Mouse (Mus musculus): ENCODE data around the gene Cul4a. TPM values are rescaled to one million over a fixed set of nuclear protein-coding genes. Genes with fewer than 3 reads are reported as not detected.
"Not testable (repeated sequence)": the region's sequence is repeated elsewhere in the genome, so short reads cannot be mapped to it uniquely, and the experiment has no call there.

Gene Cul4a
- total and polyA plus RNA-seq, 3 experiments = 35.0 to 76.0 (median 68.5) TPM

DNA sequence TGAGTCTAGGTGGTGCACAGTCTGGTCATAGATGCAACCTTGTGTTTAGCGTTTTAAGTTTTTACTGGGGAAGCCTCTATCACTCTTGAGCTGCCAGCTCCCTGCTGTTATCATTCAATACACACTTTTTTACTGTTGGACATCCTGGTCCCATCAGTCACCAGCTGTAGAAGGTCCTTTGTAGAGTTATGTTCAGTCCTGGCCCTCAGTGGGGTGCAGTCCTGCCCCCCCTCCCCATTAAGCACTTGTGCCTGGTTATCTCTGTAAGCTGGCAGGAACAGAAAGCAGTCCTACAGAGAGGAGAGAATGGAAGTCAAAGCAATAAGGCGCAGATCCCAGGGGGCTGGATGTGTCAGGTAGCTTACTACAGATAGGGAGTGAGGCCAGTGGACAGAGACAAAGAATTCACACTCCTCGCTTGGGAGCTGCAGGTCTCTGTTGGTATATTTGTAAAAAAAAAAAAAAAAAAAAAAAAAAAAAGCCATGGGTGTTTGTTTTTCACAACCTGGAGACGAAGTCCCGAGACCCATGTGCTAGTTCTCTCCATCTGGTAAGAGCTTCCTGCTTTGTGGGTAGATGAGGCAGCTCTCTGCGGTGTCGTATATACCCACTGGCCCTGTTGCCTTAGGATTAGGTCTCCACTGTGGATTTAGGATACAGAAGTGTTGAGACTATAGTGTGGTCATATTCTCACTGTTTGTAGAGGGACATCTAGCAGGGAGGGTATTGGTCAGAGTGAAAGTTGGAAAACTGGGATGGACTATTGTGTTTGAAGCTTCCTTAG, 15.7 kb downstream of the Cul4a start:
- Histone ChIP-seq H3K9ac (ENCODE audit: low read depth, low read length) (no peak overlapping the region), H3K27me3 (ENCODE audit: control insufficient read depth, insufficient read depth, low read length) (no peaks in the 10 kb centered on the region), H3K27ac (no peak overlapping the region), H3K4me1 (ENCODE audit: control insufficient read depth, insufficient read depth, low read length) (no peaks in the 10 kb centered on the region), H3K36me3 (ENCODE audit: control insufficient read depth, insufficient read depth, low read length) (no peaks in the 10 kb centered on the region), H3K4me3 (no peak overlapping the region), H3K79me2 (replicated peaks; ENCODE audit: control insufficient read depth, insufficient read depth, low read length) (no peaks in the 10 kb centered on the region; the same call in 1 of the 2 replicates)
- 76% methylated on average over 7 of the region's 7 CpGs for WGBS
- no peak for DNase-seq
- TF ChIP-seq CTCF (IDR thresholded peaks at IDR 0.05) (no peak), POLR2A (IDR thresholded peaks at IDR 0.05; ENCODE audit: insufficient read depth, low read depth, low read length) (no peak), EP300 (IDR thresholded peaks at IDR 0.05; ENCODE audit: insufficient read depth, low read depth, low read length) (no peak)
- intact Hi-C loops (cut with DNase I) = no loop called here

- Histone ChIP-seq H3K9ac (ENCODE audit: low read depth, low read length) (no peak overlapping the region), H3K36me3 (ENCODE audit: control insufficient read depth, insufficient read depth, low read length) (no peaks in the 10 kb centered on the region), H3K79me2 (replicated peaks; ENCODE audit: control insufficient read depth, insufficient read depth, low read length) (no peaks in the 10 kb centered on the region; the same call in 1 of the 2 replicates), H3K4me1 (ENCODE audit: control insufficient read depth, insufficient read depth, low read length) (no peaks in the 10 kb centered on the region), H3K27me3 (ENCODE audit: control insufficient read depth, insufficient read depth, low read length) (no peaks in the 10 kb centered on the region), H3K27ac (no peak overlapping the region), H3K4me3 (no peak overlapping the region)
- no peak for DNase-seq
- no peak for TF ChIP-seq EP300 (IDR thresholded peaks at IDR 0.05; ENCODE audit: insufficient read depth, low read depth, low read length)
- no peak for TF ChIP-seq POLR2A (IDR thresholded peaks at IDR 0.05; ENCODE audit: insufficient read depth, low read depth, low read length)
- no peak for TF ChIP-seq CTCF (IDR thresholded peaks at IDR 0.05)
- 69% methylated on average over 7 of the region's 7 CpGs for WGBS
- intact Hi-C loops (cut with DNase I) = no loop called here
Observed at GRCm38 (mm10) chr8:13122887-13123421, 17.5 kb downstream of the Cul4a start.

DNA sequence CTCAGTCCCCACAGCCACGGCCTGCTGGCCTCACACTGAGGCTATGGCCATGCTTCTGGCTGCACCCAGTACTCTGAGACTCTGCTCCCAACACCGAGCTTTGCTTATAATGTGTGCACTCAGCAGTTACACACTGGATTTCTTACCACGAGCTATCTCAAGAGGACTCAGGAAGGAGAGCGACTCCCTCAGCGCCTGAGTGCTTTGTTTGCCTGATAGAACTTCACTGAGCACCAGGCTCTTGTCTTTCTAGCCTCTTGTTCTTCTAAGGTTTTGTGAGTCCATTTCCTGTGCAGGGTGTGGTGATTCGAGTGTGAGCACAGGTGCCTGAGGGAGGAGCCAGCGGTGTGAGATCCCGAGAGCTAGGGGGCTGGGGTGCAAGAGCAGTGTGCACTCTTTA, 19.5 kb downstream of the Cul4a start:
- intact Hi-C loops (cut with DNase I) = no loop called here
- H3K27ac ChIP-seq = no peak overlapping the region

GRCm38 (mm10) chr8:13132220-13132619, 26.8 kb downstream of the Cul4a start:
- not testable (repeated sequence) for H3K4me3 ChIP-seq; H3K79me2 ChIP-seq (replicated peaks; ENCODE audit: control insufficient read depth, insufficient read depth, low read length); H3K4me1 ChIP-seq (ENCODE audit: control insufficient read depth, insufficient read depth, low read length); H3K27me3 ChIP-seq (ENCODE audit: control insufficient read depth, insufficient read depth, low read length); H3K36me3 ChIP-seq (ENCODE audit: control insufficient read depth, insufficient read depth, low read length); H3K9ac ChIP-seq (ENCODE audit: low read depth, low read length); H3K27ac ChIP-seq
- peak; percentile 84 for TF ChIP-seq CTCF (IDR thresholded peaks at IDR 0.05)
- DNase-seq = peak; percentile 28 to 47
- intact Hi-C loops (cut with DNase I) = loop anchor here (2.0 kb wide), 1 partner anchor 83 kb away; no protein-coding TSS in a partner anchor
- WGBS = 52% methylated on average over 9 of the region's 9 CpGs

More for the DNA sequence above, 19.5 kb downstream of the Cul4a start:
- no peaks in the 10 kb centered on the region for H3K79me2 ChIP-seq (replicated peaks; ENCODE audit: control insufficient read depth, insufficient read depth, low read length)
- no peaks in the 10 kb centered on the region for H3K36me3 ChIP-seq (ENCODE audit: control insufficient read depth, insufficient read depth, low read length)
- no peak overlapping the region for H3K4me3 ChIP-seq
- H3K4me1 ChIP-seq (ENCODE audit: control insufficient read depth, insufficient read depth, low read length) = no peaks in the 10 kb centered on the region
- no peak for DNase-seq
- no peak overlapping the region for H3K9ac ChIP-seq (ENCODE audit: low read depth, low read length)
- 82% methylated on average over 8 of the region's 8 CpGs for WGBS
- H3K27me3 ChIP-seq (ENCODE audit: control insufficient read depth, insufficient read depth, low read length) = no peaks in the 10 kb centered on the region
- no peak for TF ChIP-seq EP300 (IDR thresholded peaks at IDR 0.05; ENCODE audit: insufficient read depth, low read depth, low read length)
- TF ChIP-seq CTCF (IDR thresholded peaks at IDR 0.05) = no peak
- TF ChIP-seq POLR2A (IDR thresholded peaks at IDR 0.05; ENCODE audit: insufficient read depth, low read depth, low read length) = no peak

DNA sequence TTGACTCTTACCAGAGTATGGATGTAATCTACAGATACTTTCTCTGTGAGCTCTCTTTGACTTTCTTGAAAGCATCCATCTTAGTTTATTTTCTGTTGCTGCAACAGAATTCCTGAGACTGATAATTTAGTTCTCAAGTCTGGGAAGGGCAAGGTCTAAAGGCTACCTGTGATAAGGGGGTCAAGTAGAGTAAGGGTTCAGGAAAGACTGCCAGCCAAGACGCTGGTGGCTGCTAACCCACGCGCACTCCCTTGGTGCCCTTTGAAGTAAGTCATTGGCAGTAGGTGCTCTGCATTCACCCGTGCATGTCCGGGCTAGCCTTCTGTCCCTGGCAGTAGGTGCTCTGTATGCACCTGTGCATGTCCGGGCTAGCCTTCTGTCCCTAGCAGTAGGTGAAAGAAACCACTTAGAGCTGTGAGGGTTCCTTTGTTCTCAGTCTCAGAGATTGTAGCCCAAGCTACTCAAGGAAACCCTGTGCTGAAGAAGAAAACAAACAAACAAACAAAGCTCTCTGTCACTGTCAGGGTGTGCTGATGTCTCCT, 34.3 kb downstream of the Cul4a start:
- 95% methylated on average over 6 of the region's 6 CpGs for WGBS

GRCm38 (mm10) chr8:13141681-13142080, 36.3 kb downstream of the Cul4a start:
- Histone ChIP-seq H3K4me1 (ENCODE audit: control insufficient read depth, insufficient read depth, low read length) (no peaks in the 10 kb centered on the region), H3K9ac (ENCODE audit: low read depth, low read length) (no peak overlapping the region), H3K4me3 (no peak overlapping the region), H3K79me2 (replicated peaks; ENCODE audit: control insufficient read depth, insufficient read depth, low read length) (no peaks in the 10 kb centered on the region), H3K27me3 (ENCODE audit: control insufficient read depth, insufficient read depth, low read length) (no peaks in the 10 kb centered on the region), H3K27ac (no peak overlapping the region), H3K36me3 (ENCODE audit: control insufficient read depth, insufficient read depth, low read length) (no peaks in the 10 kb centered on the region)
- 79% methylated on average over 5 of the region's 5 CpGs for WGBS
- TF ChIP-seq POLR2A (IDR thresholded peaks at IDR 0.05; ENCODE audit: insufficient read depth, low read depth, low read length) (no peak), CTCF (IDR thresholded peaks at IDR 0.05) (no peak), EP300 (IDR thresholded peaks at IDR 0.05; ENCODE audit: insufficient read depth, low read depth, low read length) (no peak)
- DNase-seq = no peak
- intact Hi-C loops (cut with DNase I) = no loop called here

More for the DNA sequence above, 34.3 kb downstream of the Cul4a start:
- Histone ChIP-seq H3K4me1 (ENCODE audit: control insufficient read depth, insufficient read depth, low read length) (no peaks in the 10 kb centered on the region), H3K36me3 (ENCODE audit: control insufficient read depth, insufficient read depth, low read length) (no peaks in the 10 kb centered on the region), H3K27me3 (ENCODE audit: control insufficient read depth, insufficient read depth, low read length) (no peaks in the 10 kb centered on the region), H3K79me2 (replicated peaks; ENCODE audit: control insufficient read depth, insufficient read depth, low read length) (no peaks in the 10 kb centered on the region), H3K27ac (no peak overlapping the region), H3K9ac (ENCODE audit: low read depth, low read length) (no peak overlapping the region), H3K4me3 (no peak overlapping the region)
- TF ChIP-seq CTCF (IDR thresholded peaks at IDR 0.05) = no peak
- no peak for TF ChIP-seq POLR2A (IDR thresholded peaks at IDR 0.05; ENCODE audit: insufficient read depth, low read depth, low read length)
- no peak for TF ChIP-seq EP300 (IDR thresholded peaks at IDR 0.05; ENCODE audit: insufficient read depth, low read depth, low read length)
- intact Hi-C loops (cut with DNase I) = no loop called here
- DNase-seq = no peak

Measured in heart, adult 2 months (tissue).